Mouse (Mus musculus): ENCODE measurements around the gene Atp8a1. TPM values are rescaled to one million over a fixed set of nuclear protein-coding genes. Genes with fewer than 3 reads are reported as not detected.

Gene Atp8a1
- polyA plus RNA-seq, 1 experiment from 2014 or later, result 54.7 TPM

DNA sequence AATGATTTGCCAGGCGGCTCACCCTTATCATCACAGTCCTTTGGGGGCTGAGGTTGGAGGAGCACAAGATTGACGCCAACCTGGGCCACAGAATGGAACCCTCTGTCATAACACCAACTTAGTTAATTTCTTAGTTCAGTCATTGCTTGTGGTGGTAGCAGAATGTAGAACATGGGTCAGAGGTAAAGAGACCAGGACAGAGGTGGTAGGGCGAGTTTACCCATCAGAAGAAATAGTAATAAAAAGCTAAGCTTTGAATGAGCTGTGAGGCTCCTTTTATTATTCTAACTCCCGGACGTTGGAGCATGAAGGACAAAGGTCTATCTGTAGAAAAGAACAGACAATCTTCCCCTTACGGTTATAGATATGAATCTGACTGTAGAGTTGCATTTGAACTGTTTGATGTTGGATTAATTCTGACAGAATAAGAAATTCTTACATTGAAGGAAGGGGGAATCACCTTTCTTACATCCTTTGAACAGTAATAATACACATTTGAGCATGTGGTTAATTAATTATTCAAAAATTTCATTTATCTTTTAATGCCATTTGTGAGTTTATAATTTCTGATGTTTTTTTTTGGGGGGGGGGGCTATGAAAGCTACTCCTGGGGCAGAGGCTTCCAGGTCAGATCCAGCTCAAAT, 7.9 kb upstream of the Atp8a1 start:
- Histone ChIP-seq H3K4me3 (replicated peaks; ENCODE audit: low read depth, low read length) (no peak overlapping the region), H3K9me3 (ENCODE audit: control insufficient read depth, low read length) (no peaks in the 10 kb centered on the region), H3K4me2 (ENCODE audit: low read length) (no peak overlapping the region), H3K4me1 (ENCODE audit: control insufficient read depth, insufficient read depth, low read length) (no peaks in the 10 kb centered on the region), H3K27me3 (ENCODE audit: control insufficient read depth, insufficient read depth, low read length) (no peaks in the 10 kb centered on the region), H3K27ac (replicated peaks; ENCODE audit: low read depth, low read length) (no peak overlapping the region), H3K9ac (replicated peaks; ENCODE audit: low read length) (no peak overlapping the region), H3K36me3 (ENCODE audit: control insufficient read depth, insufficient read depth, low read length) (no peaks in the 10 kb centered on the region)
- DNase-seq, result no peak
- 81% methylated on average over 6 of the region's 6 CpGs for WGBS
- ATAC-seq (ENCODE audit: low FRiP score, low TSS enrichment), result no peak

DNA sequence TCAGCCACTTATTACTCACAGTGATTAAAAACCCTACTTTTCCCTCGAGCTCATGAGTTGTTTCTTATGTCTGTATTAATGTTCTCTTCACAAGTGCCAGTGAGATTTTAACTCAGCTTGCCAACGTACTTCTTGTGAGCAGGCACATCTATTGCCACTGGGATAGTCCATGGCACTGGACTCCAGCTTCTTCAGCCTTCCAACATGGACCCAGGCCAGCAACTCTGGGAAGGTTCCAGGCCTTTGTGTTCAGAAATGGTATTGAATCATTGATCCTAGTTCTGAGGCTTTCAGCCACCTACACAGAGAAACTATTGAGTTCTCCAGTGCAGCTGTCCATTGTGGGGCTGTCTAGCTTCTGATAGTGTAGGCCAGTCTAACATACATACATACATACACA, 5.6 kb upstream of the Atp8a1 start:
- Histone ChIP-seq H3K27me3 (ENCODE audit: control insufficient read depth, insufficient read depth, low read length) (no peaks in the 10 kb centered on the region), H3K4me1 (ENCODE audit: control insufficient read depth, insufficient read depth, low read length) (peaks cover 9% of the 10 kb centered on the region), H3K9me3 (ENCODE audit: control insufficient read depth, low read length) (no peaks in the 10 kb centered on the region), H3K4me2 (ENCODE audit: low read length) (no peak overlapping the region), H3K9ac (replicated peaks; ENCODE audit: low read length) (no peak overlapping the region), H3K27ac (replicated peaks; ENCODE audit: low read depth, low read length) (no peak overlapping the region), H3K4me3 (replicated peaks; ENCODE audit: low read depth, low read length) (no peak overlapping the region), H3K36me3 (ENCODE audit: control insufficient read depth, insufficient read depth, low read length) (no peaks in the 10 kb centered on the region)
- no peak for DNase-seq
- no peak for ATAC-seq (ENCODE audit: low FRiP score, low TSS enrichment)
- WGBS, result 71% methylated on average over 2 of the region's 2 CpGs

GRCm38 (mm10) chr5:67849411-67849810, 2.2 kb upstream of the Atp8a1 start:
- H3K36me3 ChIP-seq (ENCODE audit: control insufficient read depth, insufficient read depth, low read length), result no peaks in the 10 kb centered on the region
- WGBS, result 79% methylated on average over 4 of the region's 4 CpGs

DNA sequence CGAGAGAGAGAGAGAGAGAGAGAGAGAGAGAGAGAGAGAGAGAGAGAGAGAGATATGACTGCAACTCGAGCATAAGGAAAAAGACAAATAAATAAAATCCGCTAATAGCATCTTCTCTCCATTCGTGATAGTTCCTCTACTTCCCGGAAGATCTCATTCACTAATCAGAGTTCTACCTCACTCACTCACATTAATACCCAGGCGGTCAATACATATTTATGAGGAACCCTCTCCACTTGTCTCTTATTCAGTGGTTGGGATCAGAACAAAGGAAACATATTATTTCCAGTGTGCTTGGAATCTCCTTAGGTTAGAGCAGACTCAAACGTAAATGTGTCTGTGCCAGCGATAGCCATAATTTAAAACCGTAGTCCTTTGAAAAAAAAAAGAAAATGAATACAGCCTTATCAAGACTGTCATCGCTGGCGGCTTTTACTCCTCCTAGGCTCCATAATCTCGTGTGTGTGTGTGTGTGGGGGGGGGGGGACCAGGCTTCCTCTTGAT, 1.3 kb upstream of the Atp8a1 start:
- peak overlapping the region; percentile 75 for H3K4me2 ChIP-seq (ENCODE audit: low read length)
- H3K9ac ChIP-seq (replicated peaks; ENCODE audit: low read length), result peak overlapping the region; percentile 34; the same call in 1 of the 2 replicates
- H3K36me3 ChIP-seq (ENCODE audit: control insufficient read depth, insufficient read depth, low read length), result no peaks in the 10 kb centered on the region
- peak; percentile 56 for DNase-seq
- H3K9me3 ChIP-seq (ENCODE audit: control insufficient read depth, low read length), result no peaks in the 10 kb centered on the region
- H3K4me1 ChIP-seq (ENCODE audit: control insufficient read depth, insufficient read depth, low read length), result peaks cover 32% of the 10 kb centered on the region
- peak overlapping the region; percentile 92 for H3K27ac ChIP-seq (replicated peaks; ENCODE audit: low read depth, low read length)
- ATAC-seq (ENCODE audit: low FRiP score, low TSS enrichment), result no peak
- 29% methylated on average over 12 of the region's 12 CpGs for WGBS
- H3K4me3 ChIP-seq (replicated peaks; ENCODE audit: low read depth, low read length), result peak overlapping the region; percentile 89
- no peaks in the 10 kb centered on the region for H3K27me3 ChIP-seq (ENCODE audit: control insufficient read depth, insufficient read depth, low read length)

More at GRCm38 (mm10) chr5:67849411-67849810, 2.2 kb upstream of the Atp8a1 start:
- ATAC-seq (ENCODE audit: low FRiP score, low TSS enrichment), result no peak
- no peak overlapping the region for H3K4me2 ChIP-seq (ENCODE audit: low read length)
- H3K27ac ChIP-seq (replicated peaks; ENCODE audit: low read depth, low read length), result peak overlapping the region; percentile 92; the same call in 1 of the 2 replicates
- DNase-seq, result no peak
- H3K9ac ChIP-seq (replicated peaks; ENCODE audit: low read length), result no peak overlapping the region
- no peak overlapping the region for H3K4me3 ChIP-seq (replicated peaks; ENCODE audit: low read depth, low read length)
- no peaks in the 10 kb centered on the region for H3K27me3 ChIP-seq (ENCODE audit: control insufficient read depth, insufficient read depth, low read length)
- peaks cover 25% of the 10 kb centered on the region for H3K4me1 ChIP-seq (ENCODE audit: control insufficient read depth, insufficient read depth, low read length)
- no peaks in the 10 kb centered on the region for H3K9me3 ChIP-seq (ENCODE audit: control insufficient read depth, low read length)

DNA sequence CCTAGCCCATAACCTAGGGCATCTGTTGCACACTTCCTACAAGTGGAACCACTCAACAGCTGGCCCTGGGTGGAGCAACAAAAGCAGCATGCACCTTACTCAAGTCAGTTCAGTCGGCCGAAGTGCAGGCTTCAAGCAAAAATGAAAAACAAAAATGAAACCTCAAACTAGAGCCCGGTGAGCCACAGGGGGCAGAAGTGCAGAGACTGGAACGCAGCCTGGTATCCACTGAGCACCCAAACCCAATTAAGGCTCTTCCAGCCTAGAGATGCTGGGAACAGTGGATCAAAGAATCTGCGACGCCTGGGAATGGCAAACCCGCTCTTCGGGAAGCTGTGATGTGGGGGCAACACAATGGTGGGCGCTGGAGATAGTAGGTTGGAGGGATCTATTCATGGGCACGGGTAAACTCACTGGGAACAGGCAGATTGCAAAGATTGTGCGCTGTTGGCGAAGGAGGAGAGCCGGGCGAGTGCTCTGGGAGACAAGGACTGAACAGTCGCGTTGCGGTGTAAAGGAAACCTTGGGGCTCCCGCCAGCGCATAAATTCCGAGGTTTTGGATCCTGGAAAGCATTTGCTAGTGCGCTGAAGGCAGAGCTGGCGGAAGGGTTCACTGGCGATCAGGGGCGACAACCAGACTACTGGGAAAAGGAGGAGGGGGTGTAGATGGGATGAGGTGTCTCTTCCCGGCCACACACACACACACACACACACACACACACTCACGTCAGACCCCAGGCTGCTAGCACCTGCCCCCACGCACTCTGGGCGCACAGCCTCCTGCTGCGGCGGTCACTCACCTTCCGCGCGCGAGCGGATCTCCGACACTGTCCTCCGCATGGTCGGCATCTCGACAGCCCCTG, 641 bp downstream of the Atp8a1 start:
- no peaks in the 10 kb centered on the region for H3K27me3 ChIP-seq (ENCODE audit: control insufficient read depth, insufficient read depth, low read length)
- H3K27ac ChIP-seq (replicated peaks; ENCODE audit: low read depth, low read length), result peak overlapping the region; percentile 92
- H3K36me3 ChIP-seq (ENCODE audit: control insufficient read depth, insufficient read depth, low read length), result no peaks in the 10 kb centered on the region
- peaks cover 43% of the 10 kb centered on the region for H3K4me1 ChIP-seq (ENCODE audit: control insufficient read depth, insufficient read depth, low read length)
- peak overlapping the region; percentile 75 for H3K4me2 ChIP-seq (ENCODE audit: low read length)
- no peaks in the 10 kb centered on the region for H3K9me3 ChIP-seq (ENCODE audit: control insufficient read depth, low read length)
- peak overlapping the region; percentile 86 for H3K9ac ChIP-seq (replicated peaks; ENCODE audit: low read length)
- H3K4me3 ChIP-seq (replicated peaks; ENCODE audit: low read depth, low read length), result peak overlapping the region; percentile 89
- WGBS, result under 1% methylated on average over 39 of the region's 39 CpGs
- DNase-seq, result peak; percentile 78
- peak; percentile 0; the same call in 1 of the 2 replicates for ATAC-seq (ENCODE audit: low FRiP score, low TSS enrichment)

DNA sequence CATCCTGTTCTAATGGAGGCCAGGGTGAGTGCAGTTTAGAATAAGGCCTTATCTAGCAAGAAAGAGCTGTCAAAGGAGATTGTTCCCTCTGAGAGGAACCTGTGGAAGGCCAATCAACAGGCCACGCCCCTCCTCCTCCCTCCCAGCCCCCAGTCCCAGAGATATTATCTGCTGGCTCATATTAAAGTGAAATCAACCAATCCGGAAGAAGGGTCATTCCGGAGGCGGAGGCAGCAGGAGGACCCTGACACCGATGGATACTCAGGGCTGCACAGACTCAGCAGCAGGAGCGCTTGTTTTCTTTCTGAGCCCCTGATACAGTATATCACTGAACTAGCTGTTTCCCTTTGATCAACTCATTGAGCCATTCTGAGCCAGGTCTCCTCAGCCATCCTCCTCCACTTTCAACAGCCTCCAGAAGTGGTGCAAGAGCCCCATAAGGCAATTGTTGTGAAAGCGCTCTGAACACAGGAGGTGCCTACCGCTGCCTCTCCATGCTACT, 2.0 kb downstream of the Atp8a1 start:
- H3K4me3 ChIP-seq (replicated peaks; ENCODE audit: low read depth, low read length), result peak overlapping the region; percentile 89
- no peaks in the 10 kb centered on the region for H3K9me3 ChIP-seq (ENCODE audit: control insufficient read depth, low read length)
- peak overlapping the region; percentile 75 for H3K4me2 ChIP-seq (ENCODE audit: low read length)
- H3K9ac ChIP-seq (replicated peaks; ENCODE audit: low read length), result peak overlapping the region; percentile 86
- ATAC-seq (ENCODE audit: low FRiP score, low TSS enrichment) (no peak), DNase-seq (peak; percentile 55)
- WGBS, result 20% methylated on average over 8 of the region's 8 CpGs
- 0 out of 2 replicates have a peak overlapping the region, but pooled peaks have one; percentile 8 for H3K27ac ChIP-seq (replicated peaks; ENCODE audit: low read depth, low read length)
- no peaks in the 10 kb centered on the region for H3K36me3 ChIP-seq (ENCODE audit: control insufficient read depth, insufficient read depth, low read length)
- no peaks in the 10 kb centered on the region for H3K27me3 ChIP-seq (ENCODE audit: control insufficient read depth, insufficient read depth, low read length)
- H3K4me1 ChIP-seq (ENCODE audit: control insufficient read depth, insufficient read depth, low read length), result peaks cover 50% of the 10 kb centered on the region

DNA sequence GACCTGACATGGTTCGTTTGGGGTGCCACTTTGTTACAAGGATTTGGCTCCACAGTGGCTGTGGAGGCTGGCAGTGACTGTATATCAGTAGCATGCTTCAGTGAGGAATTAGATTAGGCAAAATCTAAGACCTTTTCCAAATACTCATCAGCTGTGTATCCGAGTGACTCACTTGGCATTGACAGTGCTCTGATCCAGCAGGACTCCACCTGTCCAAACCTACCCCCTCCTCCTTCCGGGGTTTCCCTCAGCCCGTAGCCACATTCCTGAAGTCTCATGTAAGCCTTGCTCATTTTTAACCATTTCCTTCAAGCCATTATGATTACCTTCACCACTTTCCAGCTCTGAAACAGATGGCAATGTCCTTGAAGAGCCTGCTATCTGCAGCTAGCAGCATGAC, 3.2 kb downstream of the Atp8a1 start:
- H3K36me3 ChIP-seq (ENCODE audit: control insufficient read depth, insufficient read depth, low read length), result no peaks in the 10 kb centered on the region
- H3K27me3 ChIP-seq (ENCODE audit: control insufficient read depth, insufficient read depth, low read length), result no peaks in the 10 kb centered on the region
- H3K4me1 ChIP-seq (ENCODE audit: control insufficient read depth, insufficient read depth, low read length), result peaks cover 47% of the 10 kb centered on the region
- no peak for DNase-seq
- peak overlapping the region; percentile 8; the same call in 1 of the 2 replicates for H3K4me3 ChIP-seq (replicated peaks; ENCODE audit: low read depth, low read length)
- no peak overlapping the region for H3K27ac ChIP-seq (replicated peaks; ENCODE audit: low read depth, low read length)
- 84% methylated on average over 4 of the region's 4 CpGs for WGBS
- no peaks in the 10 kb centered on the region for H3K9me3 ChIP-seq (ENCODE audit: control insufficient read depth, low read length)
- ATAC-seq (ENCODE audit: low FRiP score, low TSS enrichment), result no peak
- peak overlapping the region; percentile 75 for H3K4me2 ChIP-seq (ENCODE audit: low read length)
- H3K9ac ChIP-seq (replicated peaks; ENCODE audit: low read length), result no peak overlapping the region

GRCm38 (mm10) chr5:67842306-67842705, 4.9 kb downstream of the Atp8a1 start:
- Histone ChIP-seq H3K36me3 (ENCODE audit: control insufficient read depth, insufficient read depth, low read length) (no peaks in the 10 kb centered on the region), H3K9ac (replicated peaks; ENCODE audit: low read length) (no peak overlapping the region; the same call in 1 of the 2 replicates), H3K4me2 (ENCODE audit: low read length) (peak overlapping the region; percentile 29), H3K4me1 (ENCODE audit: control insufficient read depth, insufficient read depth, low read length) (peaks cover 41% of the 10 kb centered on the region), H3K27ac (replicated peaks; ENCODE audit: low read depth, low read length) (peak overlapping the region; percentile 16), H3K4me3 (replicated peaks; ENCODE audit: low read depth, low read length) (no peak overlapping the region), H3K9me3 (ENCODE audit: control insufficient read depth, low read length) (no peaks in the 10 kb centered on the region), H3K27me3 (ENCODE audit: control insufficient read depth, insufficient read depth, low read length) (no peaks in the 10 kb centered on the region)
- peak; percentile 59 for DNase-seq
- WGBS, result 10% methylated on average over 6 of the region's 6 CpGs
- ATAC-seq (ENCODE audit: low FRiP score, low TSS enrichment), result no peak
